Mouse (Mus musculus) kidney, embryonic 16.5 days (tissue): Measurements from ENCODE around the gene Col18a1. TPM values are rescaled to one million over a fixed set of nuclear protein-coding genes. Genes with fewer than 3 reads are reported as not detected.
"Not testable (repeated sequence)": the region's sequence is repeated elsewhere in the genome, so short reads cannot be mapped to it uniquely, and the experiment has no call there.

Source experiments
- ATAC-seq: fragments of 200-750 bp; cut with Nextera tagmentation; 2 replicates; pipeline ENCODE4 v1.8.0; 2017; ENCODE audit warnings: moderate TSS enrichment; ENCODE audit not compliant: low FRiP score, low TSS enrichment
- H3K27ac ChIP-seq: fragments of 300-500 bp; sonication (generic); 2 replicates; pipeline ENCODE4 v1.5.1; 2014; ENCODE audit warnings: low read length
- H3K27me3 ChIP-seq: fragments of 300-500 bp; sonication (generic); 2 replicates; pipeline ENCODE4 v1.6.1; 2014; ENCODE audit warnings: low read length, control low read depth, mixed read lengths; ENCODE audit not compliant: insufficient read depth
- H3K36me3 ChIP-seq: fragments of 300-500 bp; sonication (generic); 2 replicates; pipeline ENCODE4 v1.6.1; 2014; ENCODE audit warnings: low read length, control low read depth, mixed read lengths; ENCODE audit not compliant: insufficient read depth
- H3K4me1 ChIP-seq: fragments of 300-500 bp; sonication (generic); 2 replicates; pipeline ENCODE4 v1.6.1; 2014; ENCODE audit warnings: low read length, control low read depth, mixed read lengths; ENCODE audit not compliant: insufficient read depth
- H3K4me2 ChIP-seq: fragments of 300-500 bp; sonication (generic); replicated peaks from 2 replicates; pipeline ENCODE4 v1.6.1; 2014; ENCODE audit warnings: low read depth, low read length
- H3K4me3 ChIP-seq: fragments of 300-500 bp; sonication (generic); 2 replicates; pipeline ENCODE4 v1.5.1; 2014; ENCODE audit warnings: mild to moderate bottlenecking, low read length
- H3K9ac ChIP-seq: fragments of 300-500 bp; sonication (generic); replicated peaks from 2 replicates; pipeline ENCODE4 v1.6.1; 2014; ENCODE audit warnings: low read length
- H3K9me3 ChIP-seq: fragments of 300-500 bp; sonication (generic); 2 replicates; pipeline ENCODE4 v1.6.1; 2016; ENCODE audit warnings: low read length, control low read depth
- WGBS: fragments of 180-500 bp; shearing (Covaris S2); extraction: QIAGEN DNeasy Blood & Tissue Kit; methylation state at CpG from one replicate; pipeline ENCODE4 v1.1.7; 2014; 5-methylcytosine and 5-hydroxymethylcytosine counted together
- polyA plus RNA-seq: library from polyadenylated mRNA; unstranded; fragments of >200 nt; fragmentation: Nextera tagmentation; extraction: Ambion mirVana; gene quantifications from 2 replicates; pipeline ENCODE4 v1.2.1, GENCODE M21; 2015

Gene Col18a1
- polyA plus RNA-seq, 1 experiment from 2014 or later, result 257 TPM

DNA sequence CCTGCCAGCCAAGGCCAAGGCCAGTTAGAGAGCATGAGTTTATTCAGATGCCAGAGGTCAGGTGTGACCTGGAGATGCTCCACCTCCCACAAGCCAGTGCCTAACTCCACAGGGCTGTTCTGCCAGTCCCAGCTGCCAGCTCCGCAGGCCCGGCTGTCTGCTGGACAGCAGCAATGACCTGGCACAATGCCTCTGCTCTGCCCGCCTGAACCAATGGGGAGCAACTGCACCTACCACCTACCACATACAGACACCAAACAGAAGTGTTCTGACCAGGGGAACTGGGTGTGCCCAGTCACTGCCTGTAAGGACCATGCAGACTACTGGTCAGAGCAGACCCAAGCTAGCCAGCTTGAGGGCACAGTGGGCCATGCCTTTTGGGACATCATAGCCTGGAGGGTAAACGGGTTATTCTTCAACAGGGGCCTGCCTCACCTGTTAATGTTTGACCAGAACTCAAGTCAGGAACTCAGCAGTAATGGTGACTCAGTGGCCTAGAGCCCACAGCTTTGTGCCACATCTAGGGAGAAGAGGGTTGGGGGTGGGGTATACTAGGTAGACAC, 19.4 kb downstream of the Col18a1 start:
- peaks cover 68% of the 10 kb centered on the region for H3K4me1 ChIP-seq
- peak; percentile 67 for ATAC-seq
- H3K27ac ChIP-seq, result peak overlapping the region; percentile 84
- H3K9ac ChIP-seq, result no peak overlapping the region
- no peaks in the 10 kb centered on the region for H3K9me3 ChIP-seq
- H3K27me3 ChIP-seq, result no peaks in the 10 kb centered on the region
- H3K4me3 ChIP-seq, result no peak overlapping the region
- 50% methylated on average over 4 of the region's 4 CpGs for WGBS
- no peak overlapping the region for H3K4me2 ChIP-seq
- no peaks in the 10 kb centered on the region for H3K36me3 ChIP-seq

- Histone ChIP-seq H3K9me3 (no peaks in the 10 kb centered on the region), H3K4me1 (peaks cover 58% of the 10 kb centered on the region), H3K27ac (peak overlapping the region; percentile 84), H3K27me3 (no peaks in the 10 kb centered on the region), H3K36me3 (no peaks in the 10 kb centered on the region), H3K4me3 (no peak overlapping the region), H3K4me2 (no peak overlapping the region), H3K9ac (no peak overlapping the region; the same call in 1 of the 2 replicates)
- 47% methylated on average over 1 of the region's 1 CpGs for WGBS
- ATAC-seq, result no peak
These were observed 20.4 kb downstream of the Col18a1 start for GRCm38 (mm10) chr10:77145946-77146345.

- H3K36me3 ChIP-seq, result no peaks in the 10 kb centered on the region
- no peak overlapping the region for H3K4me3 ChIP-seq
- H3K9ac ChIP-seq, result 0 out of 2 replicates have a peak overlapping the region, but pooled peaks have one; percentile 18
- H3K4me1 ChIP-seq, result peaks cover 47% of the 10 kb centered on the region
- ATAC-seq, result no peak
- H3K27ac ChIP-seq, result no peak overlapping the region
- H3K9me3 ChIP-seq, result no peaks in the 10 kb centered on the region
- no peak overlapping the region for H3K4me2 ChIP-seq
- no peaks in the 10 kb centered on the region for H3K27me3 ChIP-seq
- WGBS, result 90% methylated on average over 2 of the region's 2 CpGs
These were observed 22.0 kb downstream of the Col18a1 start for GRCm38 (mm10) chr10:77144372-77144771.

DNA sequence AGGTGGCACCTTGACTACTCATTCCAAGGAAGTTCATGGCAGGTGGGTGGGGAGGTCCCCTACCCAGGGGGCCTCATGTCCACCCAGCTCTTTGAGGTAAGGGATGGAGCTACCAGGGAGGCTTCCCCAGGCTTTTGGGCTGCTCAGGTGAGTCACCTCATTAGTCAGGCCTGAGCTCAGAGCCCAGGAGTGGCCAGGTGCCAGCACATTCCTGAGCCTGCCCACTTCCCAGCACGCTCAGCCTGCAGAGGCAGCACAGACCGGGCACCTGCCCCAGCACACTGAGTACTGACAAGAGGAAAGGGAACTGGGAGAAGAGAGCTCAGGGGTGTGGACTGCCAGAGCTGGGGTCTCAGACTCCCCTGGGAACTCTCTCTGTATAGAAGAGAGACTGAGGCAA, 24.0 kb downstream of the Col18a1 start:
- Histone ChIP-seq H3K4me3 (no peak overlapping the region), H3K9me3 (no peaks in the 10 kb centered on the region), H3K9ac (no peak overlapping the region), H3K4me2 (no peak overlapping the region), H3K36me3 (0 out of 2 replicates have a peak, but pooled peaks cover under 1% of the 10 kb centered on the region), H3K4me1 (peaks cover 49% of the 10 kb centered on the region), H3K27ac (peak overlapping the region; percentile 70), H3K27me3 (no peaks in the 10 kb centered on the region)
- 53% methylated on average over 2 of the region's 2 CpGs for WGBS
- ATAC-seq, result peak; percentile 54

GRCm38 (mm10) chr10:77138304-77138703, 28.0 kb downstream of the Col18a1 start:
- Histone ChIP-seq H3K9me3 (no peaks in the 10 kb centered on the region), H3K9ac (no peak overlapping the region), H3K4me3 (no peak overlapping the region), H3K4me1 (peaks cover 40% of the 10 kb centered on the region), H3K27ac (no peak overlapping the region), H3K36me3 (0 out of 2 replicates have a peak, but pooled peaks cover 5% of the 10 kb centered on the region), H3K4me2 (no peak overlapping the region), H3K27me3 (no peaks in the 10 kb centered on the region)
- ATAC-seq, result no peak

- Histone ChIP-seq H3K4me3 (no peak overlapping the region), H3K27me3 (no peaks in the 10 kb centered on the region), H3K4me2 (no peak overlapping the region), H3K4me1 (peaks cover 45% of the 10 kb centered on the region), H3K9ac (no peak overlapping the region), H3K27ac (no peak overlapping the region), H3K36me3 (0 out of 2 replicates have a peak, but pooled peaks cover 5% of the 10 kb centered on the region), H3K9me3 (no peaks in the 10 kb centered on the region)
- WGBS, result 87% methylated on average over 6 of the region's 6 CpGs
- no peak for ATAC-seq
These were observed 30.1 kb downstream of the Col18a1 start for GRCm38 (mm10) chr10:77136205-77136604.

DNA sequence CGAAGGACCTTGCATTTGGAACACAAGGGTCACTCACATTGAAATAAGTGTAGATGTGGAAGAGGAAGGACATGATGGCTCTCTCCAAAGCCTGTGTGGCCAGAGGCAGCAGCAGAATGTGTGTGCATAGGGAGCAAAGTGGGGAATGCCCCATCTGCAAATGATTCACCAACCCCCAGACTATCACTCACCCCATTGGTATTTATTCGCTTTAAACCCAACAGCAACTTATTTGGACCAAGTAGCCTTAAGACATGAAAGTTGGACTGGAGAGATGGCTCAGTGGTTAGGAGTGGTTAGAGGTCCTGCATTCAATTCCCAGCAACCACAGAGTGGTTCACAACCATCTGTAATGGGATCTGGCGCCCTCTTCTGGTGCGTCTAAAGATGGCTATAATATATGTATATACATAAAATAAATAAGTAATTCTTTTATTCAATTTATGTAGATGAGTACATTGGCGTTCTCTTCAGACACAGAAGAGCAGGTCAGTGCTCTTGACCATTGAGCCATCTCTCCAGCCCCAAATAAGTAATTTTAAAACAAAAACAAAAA, 31.0 kb downstream of the Col18a1 start:
- WGBS, result 96% methylated on average over 5 of the region's 5 CpGs
- Histone ChIP-seq H3K36me3 (0 out of 2 replicates have a peak, but pooled peaks cover 5% of the 10 kb centered on the region), H3K27ac (0 out of 2 replicates have a peak overlapping the region, but pooled peaks have one; percentile 51), H3K4me2 (no peak overlapping the region), H3K4me3 (no peak overlapping the region), H3K4me1 (peaks cover 53% of the 10 kb centered on the region), H3K9ac (no peak overlapping the region), H3K9me3 (no peaks in the 10 kb centered on the region), H3K27me3 (no peaks in the 10 kb centered on the region)
- no peak for ATAC-seq

GRCm38 (mm10) chr10:77134807-77135152, 31.6 kb downstream of the Col18a1 start:
- Histone ChIP-seq H3K4me1 (peaks cover 59% of the 10 kb centered on the region), H3K27ac (peak overlapping the region; percentile 72)
- not testable (repeated sequence) for H3K9me3 ChIP-seq, H3K4me3 ChIP-seq, H3K27me3 ChIP-seq, H3K9ac ChIP-seq, H3K4me2 ChIP-seq, ATAC-seq, H3K36me3 ChIP-seq
- 57% methylated on average over 6 of the region's 6 CpGs for WGBS

DNA sequence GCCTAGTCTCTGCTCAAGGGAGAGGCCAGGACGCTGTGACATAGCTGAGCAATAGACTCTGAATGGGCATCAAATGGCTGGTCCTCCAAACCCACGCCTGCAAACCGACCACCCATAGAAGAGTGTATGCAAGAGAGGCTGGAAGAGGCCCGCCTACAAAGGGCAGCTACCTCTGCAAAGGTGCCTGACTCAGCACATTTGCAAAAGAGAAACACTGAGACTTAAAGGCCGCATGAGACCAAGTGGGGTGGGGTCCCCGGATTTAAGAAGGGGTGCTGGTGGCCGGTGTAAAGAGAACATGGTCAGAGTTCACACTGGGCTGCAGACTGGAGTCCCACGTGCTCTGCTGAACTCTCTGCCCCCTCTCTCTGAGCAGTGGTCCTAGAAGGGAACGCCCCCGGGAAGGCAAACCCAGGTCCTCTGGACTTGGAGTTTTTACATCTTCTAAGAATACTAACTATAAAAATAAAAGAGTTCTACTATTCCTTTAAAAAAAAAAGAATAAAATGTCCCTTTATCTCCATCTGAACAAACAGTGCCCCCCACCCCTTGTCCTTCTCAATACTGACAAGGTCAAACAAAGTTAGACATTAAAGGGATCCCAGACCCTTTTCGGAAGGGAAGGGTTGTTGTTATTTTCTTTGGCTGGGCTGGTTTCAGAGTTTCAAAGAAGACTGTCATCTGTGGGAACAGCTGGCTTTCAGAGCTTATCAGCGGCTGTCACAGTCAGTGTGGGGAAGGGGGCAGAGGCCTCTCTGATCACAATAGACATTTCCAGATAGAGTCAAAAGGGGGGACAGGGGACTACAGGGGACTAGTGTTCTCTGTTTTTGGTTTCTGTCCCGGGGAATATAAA, 32.2 kb downstream of the Col18a1 start:
- Histone ChIP-seq H3K9me3 (no peaks in the 10 kb centered on the region), H3K4me1 (peaks cover 62% of the 10 kb centered on the region), H3K9ac (no peak overlapping the region), H3K36me3 (0 out of 2 replicates have a peak, but pooled peaks cover 5% of the 10 kb centered on the region), H3K4me2 (no peak overlapping the region), H3K27me3 (no peaks in the 10 kb centered on the region), H3K27ac (peak overlapping the region; percentile 72), H3K4me3 (no peak overlapping the region)
- WGBS, result 30% methylated on average over 13 of the region's 13 CpGs
- ATAC-seq, result no peak; the same call in 1 of the 2 replicates
